Mouse (Mus musculus): ENCODE measurements around the gene Fbln7. TPM values are rescaled to one million over a fixed set of nuclear protein-coding genes. Genes with fewer than 3 reads are reported as not detected.

Gene Fbln7
- polyA plus RNA-seq, 1 experiment from 2014 or later: 5.9 TPM

GRCm38 (mm10) chr2:128872256-128872655 lies 9.5 kb downstream of the Fbln7 start:
- H3K27ac ChIP-seq (replicated peaks): no peak overlapping the region
- H3K4me1 ChIP-seq: no peaks in the 10 kb centered on the region
- no peaks in the 10 kb centered on the region for H3K9me3 ChIP-seq (replicated peaks)
- H3K36me3 ChIP-seq: no peaks in the 10 kb centered on the region
- 82% methylated on average over 9 of the region's 9 CpGs for WGBS
- H3K27me3 ChIP-seq: no peaks in the 10 kb centered on the region
- H3K4me3 ChIP-seq (replicated peaks): no peak overlapping the region
- no peak overlapping the region for H3K4me2 ChIP-seq (replicated peaks)
- no peak overlapping the region for H3K9ac ChIP-seq
- ATAC-seq (ENCODE audit: insufficient number of reproducible peaks, low FRiP score, low TSS enrichment, low read depth): no peak

DNA sequence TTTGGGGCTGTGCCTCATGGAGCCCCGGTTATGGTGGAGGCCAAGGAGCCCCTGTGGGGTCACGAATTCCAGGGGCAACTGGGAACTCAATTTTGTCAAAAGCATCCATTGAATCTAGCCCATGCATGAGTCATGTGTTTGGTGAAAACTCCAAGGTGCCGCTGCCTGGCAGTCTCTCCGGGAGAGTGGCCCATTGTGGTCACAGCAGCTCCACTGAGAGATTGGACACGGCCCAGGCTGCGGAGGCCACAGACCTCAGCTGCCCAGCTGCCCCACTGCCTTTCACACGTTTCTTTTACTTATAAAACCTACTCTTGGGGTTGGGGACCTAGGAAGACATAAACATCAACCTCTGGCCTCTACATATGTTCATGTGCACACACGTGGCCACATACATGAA lies 12.7 kb downstream of the Fbln7 start:
- no peak for ATAC-seq (ENCODE audit: insufficient number of reproducible peaks, low FRiP score, low TSS enrichment, low read depth)
- Histone ChIP-seq H3K4me2 (replicated peaks) (no peak overlapping the region), H3K27ac (replicated peaks) (no peak overlapping the region), H3K9me3 (replicated peaks) (no peaks in the 10 kb centered on the region), H3K4me1 (no peaks in the 10 kb centered on the region), H3K27me3 (no peaks in the 10 kb centered on the region), H3K9ac (no peak overlapping the region), H3K4me3 (replicated peaks) (no peak overlapping the region), H3K36me3 (no peaks in the 10 kb centered on the region)
- 76% methylated on average over 8 of the region's 8 CpGs for WGBS

DNA sequence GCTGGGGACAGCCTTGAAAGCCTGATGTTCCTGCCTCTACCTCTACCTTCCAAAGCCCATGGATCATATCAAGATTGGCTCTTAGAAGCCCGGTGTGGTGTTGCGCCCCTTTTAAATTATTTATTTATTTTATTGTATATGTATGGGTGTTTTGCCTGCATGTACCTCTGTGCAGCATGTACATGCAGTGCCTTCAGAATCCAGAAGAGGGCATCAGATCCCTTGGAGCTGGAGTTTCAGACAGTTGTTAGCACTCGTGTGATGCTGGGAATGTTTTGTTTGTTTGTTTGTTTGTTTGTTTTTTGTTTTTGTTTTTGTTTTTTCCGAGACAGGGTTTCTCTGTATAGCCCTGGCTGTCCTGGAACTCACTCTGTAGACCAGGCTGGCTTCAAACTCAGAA lies 18.5 kb downstream of the Fbln7 start:
- no peak overlapping the region for H3K4me2 ChIP-seq (replicated peaks)
- H3K9ac ChIP-seq: no peak overlapping the region
- no peak overlapping the region for H3K4me3 ChIP-seq (replicated peaks)
- H3K9me3 ChIP-seq (replicated peaks): no peaks in the 10 kb centered on the region
- ATAC-seq (ENCODE audit: insufficient number of reproducible peaks, low FRiP score, low TSS enrichment, low read depth): no peak
- no peaks in the 10 kb centered on the region for H3K36me3 ChIP-seq
- H3K27ac ChIP-seq (replicated peaks): no peak overlapping the region
- no peaks in the 10 kb centered on the region for H3K4me1 ChIP-seq
- H3K27me3 ChIP-seq: no peaks in the 10 kb centered on the region
- WGBS: 69% methylated on average over 4 of the region's 4 CpGs

- WGBS: 79% methylated on average over 8 of the region's 8 CpGs
- Histone ChIP-seq H3K4me1 (no peaks in the 10 kb centered on the region), H3K27ac (replicated peaks) (no peak overlapping the region), H3K4me2 (replicated peaks) (no peak overlapping the region), H3K36me3 (no peaks in the 10 kb centered on the region), H3K27me3 (no peaks in the 10 kb centered on the region), H3K4me3 (replicated peaks) (no peak overlapping the region), H3K9ac (no peak overlapping the region), H3K9me3 (replicated peaks) (no peaks in the 10 kb centered on the region)
- ATAC-seq (ENCODE audit: insufficient number of reproducible peaks, low FRiP score, low TSS enrichment, low read depth): no peak
Observed at GRCm38 (mm10) chr2:128885225-128885811, 22.5 kb downstream of the Fbln7 start.

DNA sequence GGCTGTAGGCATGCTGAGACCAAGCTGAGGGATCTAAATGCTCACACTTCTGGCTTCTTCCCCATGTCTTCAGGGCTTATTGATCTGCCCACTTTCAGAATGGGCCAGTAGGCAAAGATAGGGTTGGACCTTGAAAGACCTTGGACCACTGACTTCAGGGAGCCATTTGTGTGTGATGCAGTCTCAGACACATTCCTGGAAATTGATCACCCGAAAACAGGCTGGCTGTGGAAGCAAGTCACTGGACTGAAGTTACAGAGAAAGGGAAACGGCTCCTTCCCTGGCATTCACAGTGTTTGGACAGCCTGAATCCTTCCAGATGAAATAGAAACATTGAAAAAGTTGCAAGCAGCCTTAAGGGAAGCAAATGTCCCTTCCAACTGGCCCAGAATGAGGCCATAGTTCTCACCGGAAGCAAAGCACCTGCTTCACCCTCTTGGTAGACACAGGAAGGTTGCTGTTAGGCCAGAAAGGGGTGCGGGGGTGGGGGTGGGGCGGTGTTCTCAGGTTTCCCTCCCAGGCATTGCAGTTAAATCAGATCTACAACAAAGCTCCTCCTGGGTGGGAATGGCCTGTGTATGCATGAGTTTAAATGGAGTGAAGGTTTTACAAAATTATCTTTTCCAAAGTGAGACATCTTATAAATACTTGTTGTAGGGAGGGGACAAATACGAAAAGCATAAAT lies 25.2 kb downstream of the Fbln7 start:
- Histone ChIP-seq H3K36me3 (no peaks in the 10 kb centered on the region), H3K9ac (no peak overlapping the region), H3K4me1 (peaks cover 4% of the 10 kb centered on the region), H3K27me3 (no peaks in the 10 kb centered on the region), H3K27ac (replicated peaks) (no peak overlapping the region), H3K4me3 (replicated peaks) (no peak overlapping the region), H3K9me3 (replicated peaks) (no peaks in the 10 kb centered on the region), H3K4me2 (replicated peaks) (no peak overlapping the region)
- no peak for ATAC-seq (ENCODE audit: insufficient number of reproducible peaks, low FRiP score, low TSS enrichment, low read depth)
- 47% methylated on average over 6 of the region's 6 CpGs for WGBS

- Histone ChIP-seq H3K36me3 (no peaks in the 10 kb centered on the region), H3K9ac (no peak overlapping the region), H3K9me3 (replicated peaks) (no peaks in the 10 kb centered on the region), H3K4me3 (replicated peaks) (no peak overlapping the region), H3K4me1 (peaks cover 4% of the 10 kb centered on the region), H3K4me2 (replicated peaks) (no peak overlapping the region), H3K27me3 (no peaks in the 10 kb centered on the region), H3K27ac (replicated peaks) (no peak overlapping the region)
- no peak for ATAC-seq (ENCODE audit: insufficient number of reproducible peaks, low FRiP score, low TSS enrichment, low read depth)
- WGBS: 91% methylated on average over 4 of the region's 4 CpGs
Observed at GRCm38 (mm10) chr2:128890661-128891335, 28.0 kb downstream of the Fbln7 start.

- H3K4me1 ChIP-seq: peaks cover 4% of the 10 kb centered on the region
- WGBS: 3% methylated on average over 35 of the region's 37 CpGs
- ATAC-seq (ENCODE audit: insufficient number of reproducible peaks, low FRiP score, low TSS enrichment, low read depth): peak; percentile 71; the same call in 1 of the 2 replicates
- no peaks in the 10 kb centered on the region for H3K9me3 ChIP-seq (replicated peaks)
- no peaks in the 10 kb centered on the region for H3K27me3 ChIP-seq
- no peak overlapping the region for H3K9ac ChIP-seq
- peak overlapping the region; percentile 38 for H3K4me3 ChIP-seq (replicated peaks)
- peak overlapping the region; percentile 75 for H3K4me2 ChIP-seq (replicated peaks)
- no peaks in the 10 kb centered on the region for H3K36me3 ChIP-seq
- H3K27ac ChIP-seq (replicated peaks): no peak overlapping the region
Observed at GRCm38 (mm10) chr2:128892180-128892721, 29.5 kb downstream of the Fbln7 start.

DNA sequence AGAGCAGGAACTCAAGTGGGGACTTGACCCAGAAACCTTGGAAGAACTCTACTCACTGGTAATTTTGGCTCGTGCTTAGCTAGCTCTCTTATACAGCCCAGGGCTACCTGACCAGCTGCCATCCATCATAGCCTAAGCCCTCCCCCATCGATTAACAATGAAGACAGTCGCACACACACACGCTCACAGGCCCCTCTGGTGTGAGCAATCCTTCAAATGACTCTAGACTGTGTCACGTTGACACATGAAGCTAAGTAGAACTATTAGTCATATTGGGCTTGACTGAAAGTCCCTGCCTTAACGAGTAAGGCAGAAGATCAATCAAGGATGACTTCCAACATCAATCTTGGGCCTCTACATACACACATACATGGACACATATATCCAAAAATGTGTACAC lies 40.1 kb downstream of the Fbln7 start:
- ATAC-seq (ENCODE audit: insufficient number of reproducible peaks, low FRiP score, low TSS enrichment, low read depth): no peak
- H3K27me3 ChIP-seq: no peaks in the 10 kb centered on the region
- H3K9me3 ChIP-seq (replicated peaks): no peaks in the 10 kb centered on the region
- no peak overlapping the region for H3K27ac ChIP-seq (replicated peaks)
- 79% methylated on average over 6 of the region's 6 CpGs for WGBS
- no peak overlapping the region for H3K9ac ChIP-seq
- no peak overlapping the region for H3K4me3 ChIP-seq (replicated peaks)
- no peaks in the 10 kb centered on the region for H3K4me1 ChIP-seq
- no peak overlapping the region for H3K4me2 ChIP-seq (replicated peaks)
- H3K36me3 ChIP-seq: no peaks in the 10 kb centered on the region

- H3K36me3 ChIP-seq: no peaks in the 10 kb centered on the region
- H3K27me3 ChIP-seq: no peaks in the 10 kb centered on the region
- H3K4me1 ChIP-seq: no peaks in the 10 kb centered on the region
- no peaks in the 10 kb centered on the region for H3K9me3 ChIP-seq (replicated peaks)
- WGBS: 81% methylated on average over 3 of the region's 3 CpGs
- no peak overlapping the region for H3K27ac ChIP-seq (replicated peaks)
- ATAC-seq (ENCODE audit: insufficient number of reproducible peaks, low FRiP score, low TSS enrichment, low read depth): no peak
- H3K4me3 ChIP-seq (replicated peaks): no peak overlapping the region
- H3K4me2 ChIP-seq (replicated peaks): no peak overlapping the region
- no peak overlapping the region for H3K9ac ChIP-seq
Observed at GRCm38 (mm10) chr2:128903661-128904060, 40.9 kb downstream of the Fbln7 start.

DNA sequence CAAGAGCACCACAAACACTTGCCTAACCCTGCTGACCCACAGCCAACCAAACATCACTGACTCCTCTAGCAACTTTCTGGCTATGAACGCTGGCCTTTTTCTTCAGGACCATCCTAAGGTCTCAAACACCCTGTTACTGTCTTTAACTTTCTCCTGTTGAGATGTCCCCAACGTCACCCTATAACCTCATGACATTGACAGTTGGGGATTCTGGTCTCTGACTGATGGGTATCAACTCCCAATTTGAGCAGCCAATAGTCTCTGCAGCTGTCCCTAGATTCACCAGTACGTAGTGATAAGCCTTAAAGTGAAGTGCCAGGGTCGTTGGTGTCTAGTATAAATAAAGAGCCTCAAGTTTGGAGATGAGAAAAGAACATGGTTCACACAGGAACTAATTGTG lies 52.2 kb downstream of the Fbln7 start:
- Histone ChIP-seq H3K4me2 (replicated peaks) (no peak overlapping the region), H3K27me3 (no peaks in the 10 kb centered on the region), H3K4me1 (no peaks in the 10 kb centered on the region), H3K36me3 (no peaks in the 10 kb centered on the region), H3K27ac (replicated peaks) (no peak overlapping the region), H3K9ac (no peak overlapping the region), H3K9me3 (replicated peaks) (no peaks in the 10 kb centered on the region), H3K4me3 (replicated peaks) (no peak overlapping the region)
- ATAC-seq (ENCODE audit: insufficient number of reproducible peaks, low FRiP score, low TSS enrichment, low read depth): no peak
- WGBS: 79% methylated on average over 4 of the region's 4 CpGs

DNA sequence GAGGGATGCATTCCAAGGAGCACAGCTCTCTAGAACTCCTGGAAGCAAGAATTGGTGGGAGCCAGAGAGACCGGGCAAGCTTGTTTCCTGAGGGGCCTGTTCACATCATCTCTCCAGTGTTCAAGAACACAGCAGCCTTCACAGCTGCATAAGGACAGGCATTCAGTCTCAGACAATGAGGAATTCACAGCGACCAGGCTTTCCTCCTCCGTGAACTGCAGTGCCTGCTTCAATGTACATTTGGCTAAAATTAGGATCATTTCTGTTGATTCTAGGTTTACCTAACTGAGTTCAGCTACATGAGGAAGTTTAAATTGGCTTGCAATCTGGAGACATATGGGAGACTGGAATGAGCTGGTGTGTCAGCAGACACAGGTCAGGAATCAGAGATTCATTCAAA lies 53.7 kb downstream of the Fbln7 start:
- Histone ChIP-seq H3K4me2 (replicated peaks) (no peak overlapping the region), H3K27me3 (no peaks in the 10 kb centered on the region), H3K4me1 (no peaks in the 10 kb centered on the region), H3K4me3 (replicated peaks) (no peak overlapping the region), H3K36me3 (no peaks in the 10 kb centered on the region), H3K27ac (replicated peaks) (no peak overlapping the region), H3K9me3 (replicated peaks) (no peaks in the 10 kb centered on the region), H3K9ac (no peak overlapping the region)
- WGBS: 43% methylated on average over 3 of the region's 3 CpGs
- no peak for ATAC-seq (ENCODE audit: insufficient number of reproducible peaks, low FRiP score, low TSS enrichment, low read depth)
